Mouse (Mus musculus): ENCODE data around the gene Mien1.

Gene Mien1

GRCm38 (mm10) chr11:98449921-98450771, 11.4 kb upstream of the Mien1 start:
- H3K27me3 ChIP-seq (ENCODE audit: control insufficient read depth, insufficient read depth, low read length, poor library complexity, severe bottlenecking), result no peaks in the 10 kb centered on the region
- no peaks in the 10 kb centered on the region for H3K36me3 ChIP-seq (ENCODE audit: control insufficient read depth, insufficient read depth, low read length, poor library complexity, severe bottlenecking)
- DNase-seq (ENCODE audit: low read depth, low spot score), result no peak

- H3K36me3 ChIP-seq (ENCODE audit: control insufficient read depth, insufficient read depth, low read length, poor library complexity, severe bottlenecking), result no peaks in the 10 kb centered on the region
- DNase-seq (ENCODE audit: low read depth, low spot score), result no peak
Observed at GRCm38 (mm10) chr11:98449419-98449818, 10.6 kb upstream of the Mien1 start.

GRCm38 (mm10) chr11:98448191-98448790, 9.5 kb upstream of the Mien1 start:
- DNase-seq (ENCODE audit: low read depth, low spot score), result no peak
- no peaks in the 10 kb centered on the region for H3K36me3 ChIP-seq (ENCODE audit: control insufficient read depth, insufficient read depth, low read length, poor library complexity, severe bottlenecking)

More at GRCm38 (mm10) chr11:98449419-98449818, 10.6 kb upstream of the Mien1 start:
- H3K27me3 ChIP-seq (ENCODE audit: control insufficient read depth, insufficient read depth, low read length, poor library complexity, severe bottlenecking), result no peaks in the 10 kb centered on the region

GRCm38 (mm10) chr11:98447475-98447834, 8.7 kb upstream of the Mien1 start:
- no peak for DNase-seq (ENCODE audit: low read depth, low spot score)
- Histone ChIP-seq H3K27me3 (ENCODE audit: control insufficient read depth, insufficient read depth, low read length, poor library complexity, severe bottlenecking) (no peaks in the 10 kb centered on the region), H3K36me3 (ENCODE audit: control insufficient read depth, insufficient read depth, low read length, poor library complexity, severe bottlenecking) (no peaks in the 10 kb centered on the region)

More at GRCm38 (mm10) chr11:98448191-98448790, 9.5 kb upstream of the Mien1 start:
- H3K27me3 ChIP-seq (ENCODE audit: control insufficient read depth, insufficient read depth, low read length, poor library complexity, severe bottlenecking), result no peaks in the 10 kb centered on the region

GRCm38 (mm10) chr11:98446562-98447474, 8.0 kb upstream of the Mien1 start:
- H3K36me3 ChIP-seq (ENCODE audit: control insufficient read depth, insufficient read depth, low read length, poor library complexity, severe bottlenecking), result no peaks in the 10 kb centered on the region
- H3K27me3 ChIP-seq (ENCODE audit: control insufficient read depth, insufficient read depth, low read length, poor library complexity, severe bottlenecking), result no peaks in the 10 kb centered on the region
- no peak for DNase-seq (ENCODE audit: low read depth, low spot score)

GRCm38 (mm10) chr11:98446213-98446561, 7.4 kb upstream of the Mien1 start, which contains the start of gene Grb7:
TSS of gene Grb7 (plus strand) at chr11:98446394.
- no peaks in the 10 kb centered on the region for H3K27me3 ChIP-seq (ENCODE audit: control insufficient read depth, insufficient read depth, low read length, poor library complexity, severe bottlenecking)
- H3K36me3 ChIP-seq (ENCODE audit: control insufficient read depth, insufficient read depth, low read length, poor library complexity, severe bottlenecking), result no peaks in the 10 kb centered on the region
- no peak for DNase-seq (ENCODE audit: low read depth, low spot score)

- no peak for DNase-seq (ENCODE audit: low read depth, low spot score)
- no peaks in the 10 kb centered on the region for H3K27me3 ChIP-seq (ENCODE audit: control insufficient read depth, insufficient read depth, low read length, poor library complexity, severe bottlenecking)
- H3K36me3 ChIP-seq (ENCODE audit: control insufficient read depth, insufficient read depth, low read length, poor library complexity, severe bottlenecking), result no peaks in the 10 kb centered on the region
Observed at GRCm38 (mm10) chr11:98445679-98446078, 6.9 kb upstream of the Mien1 start.

GRCm38 (mm10) chr11:98445238-98445637, 6.4 kb upstream of the Mien1 start:
- no peaks in the 10 kb centered on the region for H3K27me3 ChIP-seq (ENCODE audit: control insufficient read depth, insufficient read depth, low read length, poor library complexity, severe bottlenecking)
- no peaks in the 10 kb centered on the region for H3K36me3 ChIP-seq (ENCODE audit: control insufficient read depth, insufficient read depth, low read length, poor library complexity, severe bottlenecking)
- no peak for DNase-seq (ENCODE audit: low read depth, low spot score)

GRCm38 (mm10) chr11:98443688-98444087, 4.9 kb upstream of the Mien1 start:
- no peak for DNase-seq (ENCODE audit: low read depth, low spot score)
- H3K27me3 ChIP-seq (ENCODE audit: control insufficient read depth, insufficient read depth, low read length, poor library complexity, severe bottlenecking), result no peaks in the 10 kb centered on the region
- no peaks in the 10 kb centered on the region for H3K36me3 ChIP-seq (ENCODE audit: control insufficient read depth, insufficient read depth, low read length, poor library complexity, severe bottlenecking)

GRCm38 (mm10) chr11:98437441-98437840, 1.4 kb downstream of the Mien1 start:
- Histone ChIP-seq H3K27me3 (ENCODE audit: control insufficient read depth, insufficient read depth, low read length, poor library complexity, severe bottlenecking) (no peaks in the 10 kb centered on the region), H3K36me3 (ENCODE audit: control insufficient read depth, insufficient read depth, low read length, poor library complexity, severe bottlenecking) (no peaks in the 10 kb centered on the region)
- DNase-seq (ENCODE audit: low read depth, low spot score), result no peak

GRCm38 (mm10) chr11:98435723-98436122, 3.1 kb downstream of the Mien1 start:
- no peak for DNase-seq (ENCODE audit: low read depth, low spot score)
- no peaks in the 10 kb centered on the region for H3K27me3 ChIP-seq (ENCODE audit: control insufficient read depth, insufficient read depth, low read length, poor library complexity, severe bottlenecking)
- H3K36me3 ChIP-seq (ENCODE audit: control insufficient read depth, insufficient read depth, low read length, poor library complexity, severe bottlenecking), result no peaks in the 10 kb centered on the region

GRCm38 (mm10) chr11:98431743-98432502, 6.9 kb downstream of the Mien1 start:
- H3K36me3 ChIP-seq (ENCODE audit: control insufficient read depth, insufficient read depth, low read length, poor library complexity, severe bottlenecking), result no peaks in the 10 kb centered on the region
- no peak for DNase-seq (ENCODE audit: low read depth, low spot score)
- H3K27me3 ChIP-seq (ENCODE audit: control insufficient read depth, insufficient read depth, low read length, poor library complexity, severe bottlenecking), result no peaks in the 10 kb centered on the region

GRCm38 (mm10) chr11:98428436-98428835, 10.4 kb downstream of the Mien1 start:
- H3K27me3 ChIP-seq (ENCODE audit: control insufficient read depth, insufficient read depth, low read length, poor library complexity, severe bottlenecking), result no peaks in the 10 kb centered on the region
- no peaks in the 10 kb centered on the region for H3K36me3 ChIP-seq (ENCODE audit: control insufficient read depth, insufficient read depth, low read length, poor library complexity, severe bottlenecking)
- DNase-seq (ENCODE audit: low read depth, low spot score), result no peak

GRCm38 (mm10) chr11:98426592-98426991, 12.2 kb downstream of the Mien1 start:
- DNase-seq (ENCODE audit: low read depth, low spot score), result no peak
- Histone ChIP-seq H3K27me3 (ENCODE audit: control insufficient read depth, insufficient read depth, low read length, poor library complexity, severe bottlenecking) (no peaks in the 10 kb centered on the region), H3K36me3 (ENCODE audit: control insufficient read depth, insufficient read depth, low read length, poor library complexity, severe bottlenecking) (no peaks in the 10 kb centered on the region)

Measured in splenic B cell, adult 2 months (primary cell).